Mouse (Mus musculus): Measurements from ENCODE around the gene Zfp362.

DNA sequence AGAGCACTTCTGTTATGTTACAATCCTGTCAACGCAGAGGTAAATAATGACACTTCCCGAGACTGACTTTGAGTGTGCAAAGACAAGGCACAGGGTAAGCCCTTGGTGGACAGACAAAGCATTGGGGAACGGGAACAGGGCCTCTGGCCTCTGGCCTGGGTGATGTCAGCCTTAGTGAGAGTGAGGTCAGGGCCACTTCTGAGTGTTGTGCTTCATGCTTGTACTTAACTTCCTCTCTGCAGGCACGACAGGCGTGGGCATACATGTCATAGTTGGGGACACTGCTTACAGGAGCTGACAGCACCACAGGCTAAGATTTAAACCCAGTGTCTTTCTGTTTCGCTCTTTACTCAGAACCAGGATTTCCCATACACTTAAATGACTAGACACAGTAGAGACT, 72.3 kb downstream of the Zfp362 start:
- no peak for TF ChIP-seq POLR2A (IDR thresholded peaks at IDR 0.05; ENCODE audit: low read depth, low read length)
- TF ChIP-seq CTCF (IDR thresholded peaks at IDR 0.05; ENCODE audit: extremely low read depth, insufficient read length, insufficient replicate concordance, low read depth, low read length), result no peak

Measured in small intestine, adult 2 months (tissue).